Mouse (Mus musculus) liver, embryonic 14.5 days (tissue): ENCODE measurements at regions not wholly inside any gene's neighbourhood (a gene's known extent, or its start where the extent isn't known, plus 50 kb on each side); places are given as distances from the start of the nearest gene placed in this dataset.

ENCODE experiments used
- ATAC-seq: fragments of 200-750 bp; cut with Nextera tagmentation; 2 replicates; pipeline ENCODE4 v1.8.0; 2017; ENCODE audit warnings: moderate number of reproducible peaks, mild to moderate bottlenecking, moderate library complexity; ENCODE audit not compliant: insufficient read depth
- DNase-seq, 3 experiments: peaks; one replicate each; pipeline ENCODE4 v3.0.0-alpha.2; 2012 to 2013; ENCODE audit warnings: low read depth in 3 of 3, low spot score in 3 of 3
- H3K27ac ChIP-seq: fragments of 300-500 bp; sonication (generic); 2 replicates; pipeline ENCODE4 v1.5.1; 2014; ENCODE audit warnings: moderate library complexity, mild to moderate bottlenecking, control low read depth, inconsistent platforms
- H3K27me3 ChIP-seq: fragments of 300-500 bp; sonication (generic); 2 replicates; pipeline ENCODE4 v1.6.1; 2014; ENCODE audit warnings: mild to moderate bottlenecking, low read length, moderate library complexity; ENCODE audit not compliant: control insufficient read depth, insufficient read depth
- H3K36me3 ChIP-seq: fragments of 300-500 bp; sonication (generic); replicated peaks from 2 replicates; pipeline ENCODE4 v1.6.1; 2014; ENCODE audit warnings: low read depth; ENCODE audit not compliant: control insufficient read depth, insufficient read depth
- H3K4me1 ChIP-seq, 2 experiments: fragments of 200-500 bp in 1 of 2; fragments of 300-500 bp in 1 of 2; sonication (generic) in 1 of 2; replicated peaks; 2 replicates each; pipeline ENCODE4 v1.6.1; 2012 to 2014; ENCODE audit warnings: antibody characterized with exemption in 1 of 2, inconsistent platforms in 1 of 2, low read length in 1 of 2; ENCODE audit not compliant: control insufficient read depth in 2 of 2, insufficient read depth in 2 of 2
- H3K4me2 ChIP-seq: fragments of 300-500 bp; sonication (generic); 2 replicates; pipeline ENCODE4 v1.6.1; 2014; ENCODE audit warnings: low read depth, mild to moderate bottlenecking, control low read depth, moderate library complexity
- H3K4me3 ChIP-seq, 2 experiments: fragments of 200-500 bp in 1 of 2; fragments of 300-500 bp in 1 of 2; sonication (generic) in 1 of 2; 2 replicates each; pipeline ENCODE4 v1.5.1; 2012 to 2014; ENCODE audit warnings: low read depth in 2 of 2, low read length in 2 of 2, mild to moderate bottlenecking in 2 of 2, control low read depth in 1 of 2, inconsistent platforms in 1 of 2, moderate library complexity in 1 of 2; ENCODE audit not compliant: insufficient read depth in 1 of 2
- H3K9ac ChIP-seq: fragments of 300-500 bp; sonication (generic); replicated peaks from 2 replicates; pipeline ENCODE4 v1.6.1; 2014; ENCODE audit warnings: mild to moderate bottlenecking, control low read depth, moderate library complexity
- H3K9me3 ChIP-seq: fragments of 300-500 bp; sonication (generic); 2 replicates; pipeline ENCODE4 v1.6.1; 2016; ENCODE audit warnings: low read length, mixed read lengths; ENCODE audit not compliant: control insufficient read depth
- CTCF ChIP-seq: IDR thresholded peaks from 2 replicates; pipeline ENCODE4 v1.5.1; 2016; ENCODE audit warnings: antibody characterized with exemption, low read depth, control low read depth
- EP300 ChIP-seq: IDR thresholded peaks from 2 replicates; pipeline ENCODE4 v1.6.1; 2016; ENCODE audit warnings: antibody characterized with exemption, low read depth
- WGBS: fragments of 180-500 bp; shearing (Covaris S2); extraction: QIAGEN DNeasy Blood & Tissue Kit; methylation state at CpG from one replicate; pipeline ENCODE4 v1.1.7; 2014; ENCODE audit not compliant: insufficient replicate concordance; 5-methylcytosine and 5-hydroxymethylcytosine counted together

- 31% methylated on average over 3 of the region's 3 CpGs for WGBS
- ATAC-seq (no peak), DNase-seq (no peak)
- H3K27ac ChIP-seq: no peak overlapping the region
- H3K27me3 ChIP-seq: no peaks in the 10 kb centered on the region
- no peak for TF ChIP-seq CTCF
- no peak for TF ChIP-seq EP300
- no peaks in the 10 kb centered on the region for H3K36me3 ChIP-seq
- no peak overlapping the region for H3K4me3 ChIP-seq
- no peak overlapping the region for H3K9ac ChIP-seq
- H3K9me3 ChIP-seq: no peaks in the 10 kb centered on the region
- no peaks in the 10 kb centered on the region for H3K4me1 ChIP-seq
- H3K4me2 ChIP-seq: no peak overlapping the region
Measured at GRCm38 (mm10) chr10:100161117-100161516, 145.7 kb downstream of the Kitl start.

GRCm38 (mm10) chr10:100164526-100164925 lies 149.1 kb downstream of the Kitl start:
- H3K9me3 ChIP-seq: no peaks in the 10 kb centered on the region
- H3K27me3 ChIP-seq: no peaks in the 10 kb centered on the region
- no peak overlapping the region for H3K4me2 ChIP-seq
- no peak overlapping the region for H3K27ac ChIP-seq
- H3K4me1 ChIP-seq: no peaks in the 10 kb centered on the region
- H3K4me3 ChIP-seq: no peak overlapping the region
- no peak for TF ChIP-seq EP300
- TF ChIP-seq CTCF: no peak
- ATAC-seq (no peak), DNase-seq (no peak)
- no peaks in the 10 kb centered on the region for H3K36me3 ChIP-seq
- WGBS: 26% methylated on average over 1 of the region's 1 CpGs
- H3K9ac ChIP-seq: no peak overlapping the region

GRCm38 (mm10) chr10:100170836-100171235 lies 155.4 kb downstream of the Kitl start:
- TF ChIP-seq EP300 (no peak), CTCF (peak; percentile 7; the same call in 1 of the 2 replicates)
- Histone ChIP-seq H3K4me3 (no peak overlapping the region), H3K9me3 (no peaks in the 10 kb centered on the region), H3K27ac (no peak overlapping the region), H3K9ac (no peak overlapping the region), H3K27me3 (no peaks in the 10 kb centered on the region), H3K36me3 (no peaks in the 10 kb centered on the region), H3K4me1 (no peaks in the 10 kb centered on the region), H3K4me2 (no peak overlapping the region)
- ATAC-seq: no peak
- no peak for DNase-seq

GRCm38 (mm10) chr10:100197673-100198072 lies 137.8 kb upstream of the Gm4301 start:
- no peaks in the 10 kb centered on the region for H3K4me1 ChIP-seq
- no peak for ATAC-seq
- no peaks in the 10 kb centered on the region for H3K36me3 ChIP-seq
- no peak for TF ChIP-seq CTCF
- TF ChIP-seq EP300: no peak
- H3K4me3 ChIP-seq: no peak overlapping the region
- H3K9ac ChIP-seq: no peak overlapping the region
- no peaks in the 10 kb centered on the region for H3K9me3 ChIP-seq
- H3K4me2 ChIP-seq: no peak overlapping the region
- no peak for DNase-seq
- no peak overlapping the region for H3K27ac ChIP-seq
- H3K27me3 ChIP-seq: no peaks in the 10 kb centered on the region

- no peak for ATAC-seq
Measured at GRCm38 (mm10) chr10:100199090-100199690, 136.3 kb upstream of the Gm4301 start.

More at GRCm38 (mm10) chr10:100199090-100199690, 136.3 kb upstream of the Gm4301 start:
- no peaks in the 10 kb centered on the region for H3K27me3 ChIP-seq
- H3K4me2 ChIP-seq: no peak overlapping the region
- no peaks in the 10 kb centered on the region for H3K4me1 ChIP-seq
- no peak overlapping the region for H3K9ac ChIP-seq
- H3K27ac ChIP-seq: no peak overlapping the region
- WGBS: 60% methylated on average over 8 of the region's 8 CpGs
- TF ChIP-seq EP300 (no peak), CTCF (no peak)
- no peaks in the 10 kb centered on the region for H3K36me3 ChIP-seq
- DNase-seq: no peak
- H3K9me3 ChIP-seq: no peaks in the 10 kb centered on the region
- H3K4me3 ChIP-seq: no peak overlapping the region
